Mouse (Mus musculus): Measurements from ENCODE around the gene Gpr160. TPM values are rescaled to one million over a fixed set of nuclear protein-coding genes. Genes with fewer than 3 reads are reported as not detected.

Gene Gpr160
- total and polyA plus RNA-seq, 3 experiments: 0.70 to 1.2 (median 1.0) TPM

GRCm38 (mm10) chr3:30889014-30889413, 33.3 kb downstream of the Gpr160 start:
- Histone ChIP-seq H3K9ac (ENCODE audit: insufficient read depth, low read depth) (no peak overlapping the region), H3K9me3 (replicated peaks; ENCODE audit: low read length) (no peaks in the 10 kb centered on the region), H3K36me3 (replicated peaks in 1 of 2; ENCODE audit: control insufficient read depth in 1 of 2, insufficient read depth in 1 of 2, low read length in 1 of 2) (peaks cover 3 to 24% of the 10 kb centered on the region in 2 experiments), H3K4me1 (ENCODE audit: control insufficient read depth in 1 of 2, insufficient read depth in 2 of 2) (peaks cover 0 to 5% of the 10 kb centered on the region in 2 experiments; a peak in 2 of 4 replicates), H3K4me2 (ENCODE audit: insufficient read depth, low read depth, poor library complexity, severe bottlenecking) (no peak overlapping the region), H3K79me2 (replicated peaks; ENCODE audit: control insufficient read depth, extremely low read depth, insufficient read depth, poor library complexity, severe bottlenecking) (no peaks in the 10 kb centered on the region), H3K27me3 (replicated peaks) (no peaks in the 10 kb centered on the region), H3K4me3 (replicated peaks in 1 of 3; ENCODE audit: low read depth in 2 of 3, low read length in 2 of 3, poor library complexity in 1 of 3) (no peak overlapping the region), H3K27ac (ENCODE audit: insufficient read depth, low read depth) (no peak overlapping the region)
- no peak for DNase-seq (ENCODE audit: extremely low read depth)
- in situ Hi-C loops (cut with MboI; ENCODE audit: low pct_ligation_motif_present, low pct_unique_long_range_greater_than_20kb, low sequenced_read_pairs) (no loop called here), dilution Hi-C loops (cut with MboI; ENCODE audit: extremely low pct_ligation_motif_present, extremely low pct_unique_long_range_greater_than_20kb, low sequenced_read_pairs) (no loop called here)
- TF ChIP-seq IRF4 (IDR thresholded peaks at IDR 0.05; ENCODE audit: low read depth, low read length) (no peak), MAX (IDR thresholded peaks at IDR 0.05; ENCODE audit: low read length) (no peak), BHLHE40 (IDR thresholded peaks at IDR 0.05; ENCODE audit: low read depth, low read length) (no peak), PAX5 (IDR thresholded peaks at IDR 0.05; ENCODE audit: low read length) (no peak), USF2 (conservative IDR thresholded peaks at IDR 0.05; ENCODE audit: low read depth, low read length) (no peak), MAZ (IDR thresholded peaks at IDR 0.05; ENCODE audit: low read depth, low read length) (no peak), ZKSCAN1 (IDR thresholded peaks at IDR 0.05; ENCODE audit: borderline replicate concordance, low read depth, low read length) (no peak), KAT2A (IDR thresholded peaks at IDR 0.05; ENCODE audit: insufficient replicate concordance, low read length) (no peak), UBTF (IDR thresholded peaks at IDR 0.05; ENCODE audit: low read depth, low read length) (no peak), TBP (conservative IDR thresholded peaks at IDR 0.05; ENCODE audit: low read depth, low read length) (no peak), MYC (IDR thresholded peaks at IDR 0.05; ENCODE audit: low read depth, low read length) (no peak), CHD2 (IDR thresholded peaks at IDR 0.05; ENCODE audit: low read length) (no peak), JUN (IDR thresholded peaks at IDR 0.05; ENCODE audit: insufficient read depth, low read depth, low read length) (no peak), EP300 (IDR thresholded peaks at IDR 0.05; ENCODE audit: low read length) (no peak), USF1 (IDR thresholded peaks at IDR 0.05; ENCODE audit: low read depth, low read length) (no peak), POLR2A (IDR thresholded peaks at IDR 0.05; ENCODE audit: low read depth, low read length) (no peak), TCF12 (IDR thresholded peaks at IDR 0.05; ENCODE audit: low read depth, low read length) (no peak)

- Histone ChIP-seq H3K9me3 (replicated peaks; ENCODE audit: low read length) (no peaks in the 10 kb centered on the region), H3K4me3 (replicated peaks in 1 of 3; ENCODE audit: low read depth in 2 of 3, low read length in 2 of 3, poor library complexity in 1 of 3) (no peak overlapping the region), H3K4me1 (ENCODE audit: control insufficient read depth in 1 of 2, insufficient read depth in 2 of 2) (no peaks in the 10 kb centered on the region), H3K36me3 (replicated peaks in 1 of 2; ENCODE audit: control insufficient read depth in 1 of 2, insufficient read depth in 1 of 2, low read length in 1 of 2) (peaks cover 43 to 75% of the 10 kb centered on the region in 2 experiments), H3K4me2 (ENCODE audit: insufficient read depth, low read depth, poor library complexity, severe bottlenecking) (no peak overlapping the region), H3K9ac (ENCODE audit: insufficient read depth, low read depth) (no peak overlapping the region), H3K79me2 (replicated peaks; ENCODE audit: control insufficient read depth, extremely low read depth, insufficient read depth, poor library complexity, severe bottlenecking) (peaks cover 4% of the 10 kb centered on the region; the same call in 1 of the 2 replicates), H3K27ac (ENCODE audit: insufficient read depth, low read depth) (no peak overlapping the region), H3K27me3 (replicated peaks) (no peaks in the 10 kb centered on the region)
- dilution Hi-C loops (cut with MboI; ENCODE audit: extremely low pct_ligation_motif_present, extremely low pct_unique_long_range_greater_than_20kb, low sequenced_read_pairs) (no loop called here), in situ Hi-C loops (cut with MboI; ENCODE audit: low pct_ligation_motif_present, low pct_unique_long_range_greater_than_20kb, low sequenced_read_pairs) (no loop called here)
- TF ChIP-seq CHD1 (IDR thresholded peaks at IDR 0.05; ENCODE audit: low read depth, low read length) (no peak), GABPA (IDR thresholded peaks at IDR 0.05; ENCODE audit: insufficient replicate concordance, low read depth, low read length) (no peak), ZC3H11A (IDR thresholded peaks at IDR 0.05; ENCODE audit: low read depth, low read length) (no peak), MXI1 (IDR thresholded peaks at IDR 0.05; ENCODE audit: low read depth, low read length) (no peak), NRF1 (IDR thresholded peaks at IDR 0.05; ENCODE audit: low read depth, low read length) (no peak), ETS1 (conservative IDR thresholded peaks at IDR 0.05; ENCODE audit: low read depth, low read length) (no peak), SMC3 (IDR thresholded peaks at IDR 0.05; ENCODE audit: low read depth, low read length) (no peak), JUN (IDR thresholded peaks at IDR 0.05; ENCODE audit: insufficient read depth, low read depth, low read length) (no peak), ZNF384 (IDR thresholded peaks at IDR 0.05; ENCODE audit: low read depth, low read length) (no peak), MAX (IDR thresholded peaks at IDR 0.05; ENCODE audit: low read length) (no peak), HCFC1 (IDR thresholded peaks at IDR 0.05; ENCODE audit: low read depth, low read length) (no peak), UBTF (IDR thresholded peaks at IDR 0.05; ENCODE audit: low read depth, low read length) (no peak), NELFE (IDR thresholded peaks at IDR 0.05; ENCODE audit: low read depth, low read length) (no peak), BHLHE40 (IDR thresholded peaks at IDR 0.05; ENCODE audit: low read depth, low read length) (no peak), MAFK (IDR thresholded peaks at IDR 0.05; ENCODE audit: insufficient replicate concordance, low read length) (no peak)
- DNase-seq (ENCODE audit: extremely low read depth): no peak
Observed at GRCm38 (mm10) chr3:30896721-30897120, 41.0 kb downstream of the Gpr160 start.

Data from CH12.LX (cell line).